Mouse (Mus musculus) CH12F3 (cell line): ENCODE results near the gene Lsm14a.
"Not testable (repeated sequence)": the region's sequence is repeated elsewhere in the genome, so short reads cannot be mapped to it uniquely, and the experiment has no call there.

Experiments used
- in situ Hi-C: fragments of 300-500 bp; cut with MboI; formaldehyde crosslinking; loops from 2 replicates; pipeline ENCODE4 v1.14.3; 2020; ENCODE audit warnings: low sequenced_read_pairs

Gene Lsm14a

DNA sequence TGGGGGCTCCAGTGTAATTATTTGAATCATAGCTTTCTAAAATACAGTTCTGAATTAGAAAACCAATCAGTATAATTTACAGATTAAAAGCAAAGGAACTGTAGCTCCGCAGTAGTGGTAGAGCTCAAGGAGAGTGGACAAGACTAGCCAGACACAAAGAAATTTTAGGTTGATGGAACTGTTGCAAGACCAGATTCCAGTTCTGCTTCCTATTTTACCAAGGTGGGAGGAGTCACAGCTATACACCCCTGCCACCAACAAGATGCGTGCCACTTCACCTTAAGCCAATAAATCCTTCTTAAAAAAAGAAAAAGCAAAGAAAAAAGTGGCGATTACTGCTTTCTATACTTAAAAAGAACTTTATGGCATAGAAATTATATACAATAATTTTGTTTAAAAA is 12.8 kb downstream of the Lsm14a start:
- in situ Hi-C loops, result no loop called here

DNA sequence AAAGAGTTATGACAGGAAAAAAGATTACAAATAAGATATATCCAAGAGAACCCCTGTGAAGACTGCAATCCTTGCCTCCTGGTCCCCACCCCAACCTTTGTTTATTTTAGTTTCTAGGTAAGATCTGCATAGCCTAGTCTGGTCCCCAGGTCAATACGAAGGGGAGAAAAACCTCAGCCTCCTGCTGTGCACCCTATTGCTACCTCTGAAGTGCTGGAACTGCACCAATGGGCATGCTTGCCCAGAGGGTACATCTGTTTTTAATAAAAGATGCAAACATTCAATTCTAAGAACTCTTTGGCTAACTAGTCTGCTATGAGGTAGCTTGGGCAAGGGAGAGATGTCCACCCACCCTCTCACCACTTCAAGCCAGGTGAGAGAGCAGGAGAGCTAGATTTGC is 19.2 kb downstream of the Lsm14a start:
- in situ Hi-C loops, result no loop called here

DNA sequence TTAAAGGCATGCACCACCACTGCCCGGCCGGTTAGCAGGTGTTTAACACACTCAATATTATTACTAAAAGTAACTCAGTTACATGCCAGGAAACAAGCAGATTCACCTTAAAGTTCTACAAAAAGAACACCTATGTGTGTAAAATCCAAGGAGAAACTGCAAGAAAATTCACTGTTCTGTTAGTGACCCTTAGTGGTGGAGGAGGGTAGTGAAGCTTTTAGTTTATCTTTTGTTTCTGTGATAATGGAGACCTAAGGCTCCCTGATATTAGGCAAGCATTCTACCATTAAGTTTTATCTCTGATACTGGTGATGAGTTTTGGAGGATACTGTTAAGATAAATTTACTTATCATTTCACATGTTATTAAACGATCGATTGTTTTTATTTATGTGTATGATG is 37.5 kb downstream of the Lsm14a start:
- in situ Hi-C loops, result no loop called here

DNA sequence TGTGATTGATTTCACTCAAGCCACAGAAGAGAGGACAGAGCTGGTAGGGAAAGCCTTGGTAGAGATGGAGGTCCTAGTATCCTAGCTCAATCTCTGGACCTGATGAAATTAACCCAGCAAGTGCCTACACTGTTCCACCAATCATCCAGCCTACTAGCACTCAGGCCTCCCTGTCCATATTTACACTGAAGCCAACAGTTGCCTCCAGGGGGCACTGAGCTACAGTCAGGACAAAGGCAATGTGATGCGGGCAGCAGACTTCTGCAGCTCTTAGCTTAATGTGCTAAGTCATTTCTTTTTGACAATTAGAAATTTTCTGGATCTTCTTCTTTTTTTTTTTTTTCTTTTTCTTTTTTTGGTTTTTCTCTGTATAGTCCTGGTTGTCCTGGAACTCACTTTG is 41.1 kb downstream of the Lsm14a start:
- in situ Hi-C loops, result no loop called here

DNA sequence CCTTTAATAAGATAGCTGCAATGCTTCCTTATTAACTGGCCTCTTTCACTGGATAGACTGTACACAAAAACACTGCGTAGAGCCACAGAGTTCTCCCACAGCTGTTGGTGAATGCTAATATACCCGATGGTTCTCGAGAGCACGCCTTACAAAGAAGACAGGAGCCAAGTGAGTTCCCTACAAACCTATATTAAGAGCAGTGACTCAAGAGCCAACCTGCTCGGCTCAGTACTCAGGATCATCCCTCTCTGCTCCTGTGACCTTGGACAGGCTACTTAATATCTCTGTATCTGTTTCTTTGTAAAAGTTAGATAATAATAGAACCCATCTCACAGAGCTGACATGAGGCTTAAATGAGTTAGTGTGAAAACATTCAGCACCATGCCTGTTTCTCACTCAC is 42.9 kb downstream of the Lsm14a start:
- in situ Hi-C loops, result no loop called here

DNA sequence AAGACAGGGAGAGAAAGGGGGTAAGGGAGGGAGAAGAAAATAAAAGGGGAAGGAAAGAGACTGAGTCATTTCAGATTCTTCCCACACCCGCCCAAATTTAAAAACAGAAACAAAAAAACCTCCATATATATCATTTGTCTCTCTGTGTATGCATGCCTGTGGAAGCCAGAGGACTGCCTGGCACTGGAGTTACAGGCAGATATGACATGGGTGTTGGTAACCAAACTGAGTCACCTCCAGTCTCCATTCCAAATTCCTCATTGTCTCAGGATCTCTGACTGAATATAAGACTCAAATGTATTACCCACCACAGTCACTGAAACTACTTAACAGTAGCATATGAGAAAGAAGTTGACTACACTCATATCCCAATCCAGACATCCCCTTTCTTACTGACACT is 45.1 kb downstream of the Lsm14a start:
- in situ Hi-C loops, result loop anchor here (10.0 kb wide), 1 partner anchor 93 kb away; the partner anchor contains the start of gene Gm6096

DNA sequence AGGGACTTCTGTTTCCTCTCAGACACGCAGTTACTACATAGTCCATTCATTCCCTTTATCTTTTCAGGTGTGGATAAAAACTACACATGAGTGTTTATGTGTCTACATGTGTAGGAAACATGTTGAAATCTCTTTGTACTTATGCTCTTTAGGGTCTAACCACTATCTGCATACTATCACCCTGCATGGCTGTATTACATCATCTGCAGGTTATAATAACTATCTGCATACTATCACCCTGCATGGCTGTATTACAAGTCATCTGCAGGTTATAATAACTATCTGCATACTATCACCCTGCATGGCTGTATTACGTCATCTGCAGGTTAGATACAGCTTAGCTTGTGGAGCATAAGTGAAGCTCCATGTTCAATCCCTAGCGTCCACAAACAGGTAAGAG is 46.1 kb downstream of the Lsm14a start:
- in situ Hi-C loops, result loop anchor here (10.0 kb wide), 1 partner anchor 92 kb away; the partner anchor contains the start of gene Gm6096

DNA sequence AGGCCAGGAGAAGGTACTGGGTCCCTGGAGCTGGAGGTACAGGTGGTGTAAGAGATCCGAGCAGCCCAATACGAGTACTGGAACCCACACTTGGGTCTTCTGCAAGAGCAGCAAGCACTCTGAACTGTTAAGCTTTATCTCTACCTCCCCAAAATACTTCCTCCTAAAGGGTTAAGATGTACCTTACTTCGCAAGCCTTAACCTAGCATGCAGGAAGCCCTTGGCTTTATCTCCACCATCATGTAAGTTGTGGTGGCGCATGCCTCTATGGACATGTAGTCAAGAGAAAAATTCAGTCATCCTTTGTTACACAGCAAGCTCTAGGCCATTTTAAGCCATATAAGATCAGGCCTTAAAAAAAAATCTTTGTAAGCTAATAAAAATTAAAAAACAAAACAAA is 46.6 kb downstream of the Lsm14a start:
- in situ Hi-C loops, result loop anchor here (10.0 kb wide), 1 partner anchor 92 kb away; the partner anchor contains the start of gene Gm6096

DNA sequence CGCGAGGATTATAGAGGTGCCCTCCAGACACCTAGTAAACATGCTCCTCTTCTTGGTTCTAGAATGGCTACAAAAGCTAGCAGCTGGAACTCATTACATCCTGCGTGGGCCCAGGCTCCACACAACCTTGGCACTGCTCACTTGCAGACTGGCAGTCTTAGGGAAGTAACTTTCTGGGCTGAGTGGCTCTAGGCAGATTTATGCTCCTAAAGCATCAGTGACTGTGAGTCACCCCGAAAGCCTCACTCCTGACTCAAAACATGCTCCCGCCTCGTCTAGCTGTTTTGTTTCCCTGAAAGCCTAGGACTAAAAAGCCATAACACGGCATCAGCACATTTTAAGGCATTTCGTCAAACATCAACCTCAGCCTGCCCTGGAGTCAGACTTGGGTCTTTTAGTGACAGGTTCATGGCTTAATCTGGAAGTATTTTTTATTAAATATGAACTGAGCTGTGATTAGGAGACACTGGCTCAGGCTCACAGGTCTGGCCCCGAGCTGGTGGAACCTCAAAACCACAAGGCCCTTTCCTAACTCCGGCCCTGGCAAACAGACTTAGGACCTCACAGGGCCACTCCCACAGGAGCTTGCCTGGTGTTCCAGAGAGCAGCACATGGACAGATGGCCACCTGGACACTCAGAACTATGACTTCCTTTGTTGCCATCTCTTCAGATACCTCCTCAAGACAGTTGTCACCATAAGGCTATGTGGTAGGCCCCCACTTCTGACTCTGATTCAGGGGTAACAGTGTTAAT is 50.9 kb downstream of the Lsm14a start:
- in situ Hi-C loops, result loop anchor here (10.0 kb wide), 1 partner anchor 87 kb away; the partner anchor contains the start of gene Gm6096

DNA sequence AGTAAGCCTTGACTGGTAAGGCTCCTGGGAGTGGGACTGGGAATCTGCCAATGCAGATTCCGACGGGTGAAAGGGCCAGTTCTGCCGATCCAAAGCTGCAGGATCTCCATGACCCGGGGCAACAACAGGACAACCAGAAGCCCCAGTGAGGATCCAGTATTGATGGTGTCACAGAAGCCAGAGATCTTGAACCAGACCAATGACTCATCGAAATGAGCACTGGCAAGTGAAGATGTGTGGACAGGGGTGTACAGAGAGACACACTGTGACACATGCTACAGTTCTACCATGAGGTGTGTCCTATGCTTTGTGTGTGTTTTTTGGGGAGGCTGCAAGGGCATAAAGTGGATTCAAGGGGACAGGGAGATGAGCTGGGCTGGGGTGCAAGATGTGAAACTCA is 52.3 kb downstream of the Lsm14a start:
- in situ Hi-C loops, result loop anchor here (10.0 kb wide), 1 partner anchor 86 kb away; the partner anchor contains the start of gene Gm6096

DNA sequence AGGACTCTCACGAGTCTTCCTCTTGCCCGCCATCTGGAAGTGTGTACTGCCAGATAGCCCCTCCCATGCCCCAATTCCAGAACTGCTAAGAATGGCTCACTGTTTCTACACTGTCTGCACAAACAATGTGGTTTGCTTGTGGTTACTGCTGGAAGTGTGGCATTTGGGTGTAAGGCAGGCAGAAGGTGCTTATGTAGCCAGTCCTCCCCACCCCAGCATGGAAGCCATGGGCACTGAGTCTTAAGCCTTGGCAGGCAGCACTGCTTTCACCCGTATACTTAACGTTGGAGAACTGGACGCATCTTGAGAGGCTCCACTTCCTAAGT is 54.0 kb downstream of the Lsm14a start:
- in situ Hi-C loops, result no loop called here

DNA sequence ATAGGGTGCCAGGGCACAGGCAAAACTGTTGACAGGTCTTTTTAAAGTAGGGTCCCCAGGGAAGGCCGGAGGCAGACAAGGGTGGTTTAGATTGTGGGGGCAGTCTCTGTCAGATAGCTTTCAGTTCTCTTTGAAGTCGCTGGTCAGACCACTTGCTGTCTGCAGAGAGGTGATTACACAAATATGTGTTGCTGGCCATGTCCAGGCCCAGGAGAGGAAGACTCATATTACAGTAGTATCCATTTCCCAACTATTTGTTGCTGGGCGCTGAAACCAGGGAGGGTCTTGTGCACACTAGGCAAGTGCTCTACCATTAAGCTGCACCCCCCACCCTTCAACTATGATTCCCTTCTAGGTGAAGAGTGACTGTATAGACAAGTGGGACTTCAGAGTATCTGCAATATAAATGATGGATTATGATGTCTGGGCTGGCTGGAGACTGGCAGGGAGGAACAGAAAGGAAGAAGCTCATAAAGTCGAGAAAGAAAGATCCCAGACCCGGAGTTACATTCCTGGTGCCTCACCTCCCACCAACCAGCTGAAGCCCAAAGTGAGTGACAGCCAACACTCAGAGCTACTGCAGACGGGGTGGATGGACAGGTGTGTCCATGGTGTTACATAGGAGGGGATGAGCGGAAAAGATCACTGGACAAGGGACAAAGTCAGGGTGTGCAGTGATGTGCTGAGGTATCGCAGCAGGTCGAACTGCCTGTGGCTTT is 54.5 kb downstream of the Lsm14a start:
- in situ Hi-C loops, result no loop called here

DNA sequence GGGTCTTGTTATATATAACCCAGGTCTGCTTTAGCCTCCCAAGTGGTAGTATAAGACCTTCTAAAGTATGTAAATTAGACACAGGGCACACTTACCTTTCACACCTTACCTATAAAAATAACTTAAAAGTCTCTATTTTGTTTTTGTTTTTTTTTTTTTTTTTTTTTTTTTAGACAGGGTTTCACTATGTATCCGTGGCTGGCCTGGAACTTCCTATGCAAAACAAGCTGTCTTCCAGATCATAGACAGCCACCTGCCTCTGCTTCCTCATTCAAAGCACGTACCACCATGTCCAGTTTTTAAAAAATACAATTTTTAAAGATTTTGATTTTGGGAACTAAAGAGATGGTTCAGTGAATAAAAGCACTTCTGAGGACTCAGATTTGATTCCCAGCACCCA is 55.8 kb downstream of the Lsm14a start:
- in situ Hi-C loops, result no loop called here

DNA sequence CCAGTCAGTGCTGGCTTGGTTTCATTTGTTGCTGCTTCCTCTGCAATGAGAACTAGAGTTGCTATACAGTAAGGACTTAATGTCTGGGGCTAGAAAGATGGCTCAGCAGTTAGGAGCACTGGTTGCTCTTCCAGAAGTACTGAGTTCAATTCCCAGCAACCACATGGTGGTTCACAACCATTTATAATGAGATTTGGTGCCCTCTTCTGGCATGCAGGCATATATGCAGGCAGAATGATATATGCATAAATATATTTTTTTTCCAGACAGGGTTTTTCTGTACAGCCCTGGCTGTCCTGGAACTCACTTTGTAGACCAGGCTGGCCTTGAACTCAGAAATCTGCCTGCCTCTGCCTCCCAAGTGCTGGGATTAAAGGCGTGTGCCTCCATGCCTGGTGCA is 56.6 kb downstream of the Lsm14a start:
- in situ Hi-C loops, result not testable (repeated sequence)

DNA sequence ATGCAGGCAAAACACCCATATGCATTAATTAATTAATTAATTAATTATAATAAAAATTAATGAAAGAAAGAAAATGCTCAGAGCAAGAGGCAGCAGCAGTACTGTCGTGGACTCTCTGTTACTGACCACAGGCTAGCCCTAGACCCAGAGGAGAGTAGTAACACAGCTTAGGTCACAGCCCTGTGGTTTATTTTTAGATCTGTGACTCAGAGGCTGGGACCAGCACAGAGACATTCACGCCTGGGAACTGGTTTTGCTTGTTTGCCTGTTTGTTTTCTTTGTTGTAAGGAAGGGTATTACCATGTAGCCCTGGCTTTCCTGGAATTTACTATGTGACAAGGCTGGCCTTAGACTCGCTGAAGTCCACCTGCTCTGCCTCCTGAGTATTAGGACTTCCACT is 65.6 kb downstream of the Lsm14a start:
- in situ Hi-C loops, result no loop called here

DNA sequence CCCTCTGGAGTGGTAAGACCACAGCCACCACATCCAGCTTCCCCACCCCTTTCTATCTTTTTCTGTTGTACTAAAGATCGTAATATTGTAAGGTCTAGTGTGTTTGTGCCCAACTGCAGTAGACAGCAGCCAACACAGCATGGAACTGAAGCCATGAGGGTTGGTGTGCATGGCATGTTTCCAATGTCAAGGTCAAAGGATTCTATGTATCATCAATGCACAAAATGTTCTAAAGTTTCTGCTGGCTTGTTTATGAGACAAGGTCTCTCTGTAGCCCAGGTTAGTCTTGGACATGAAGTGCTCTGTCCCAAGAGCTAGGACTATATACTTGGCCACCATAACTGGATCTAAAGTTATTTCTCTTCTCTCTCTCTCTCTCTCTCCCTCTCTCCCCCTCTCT is 68.3 kb downstream of the Lsm14a start:
- in situ Hi-C loops, result no loop called here

DNA sequence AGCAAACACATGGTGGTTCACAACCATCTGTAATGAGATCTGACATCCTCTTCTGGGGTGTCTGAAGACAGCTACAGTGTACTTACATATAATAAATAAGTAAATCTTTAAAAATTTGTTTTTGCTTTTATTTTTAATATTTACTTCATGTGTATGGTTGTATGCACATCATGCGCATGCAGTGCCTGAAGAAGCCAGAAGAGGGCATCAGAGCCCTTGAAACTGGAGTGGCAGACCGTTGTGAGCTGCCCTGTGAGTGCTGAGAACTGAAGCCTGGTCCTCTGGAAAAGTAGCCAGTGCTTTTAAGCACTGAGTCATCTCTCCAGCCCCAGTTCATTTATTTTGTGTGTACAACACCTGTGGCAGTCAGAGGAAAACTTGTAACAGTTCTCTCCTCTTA is 69.1 kb downstream of the Lsm14a start:
- in situ Hi-C loops, result no loop called here

DNA sequence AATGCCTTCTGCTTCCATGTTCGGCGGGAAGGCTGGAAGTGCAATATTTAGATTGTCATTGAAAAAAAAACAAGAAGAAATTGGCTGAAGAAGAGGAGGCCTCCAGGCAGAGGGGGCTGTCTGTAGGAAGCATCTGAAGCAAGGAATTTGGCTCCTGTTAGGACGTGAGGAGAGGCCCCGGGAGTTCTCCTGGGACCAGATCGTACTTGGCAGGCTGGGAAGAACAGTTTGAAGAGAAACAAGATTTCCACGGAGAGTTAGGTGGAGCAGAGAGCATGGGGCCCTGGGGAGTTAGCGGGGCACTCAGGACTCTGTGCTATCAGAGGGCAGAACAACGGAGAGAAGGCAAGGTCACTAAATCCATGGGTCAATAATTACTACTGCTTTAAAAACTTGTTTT is 69.8 kb downstream of the Lsm14a start:
- in situ Hi-C loops, result no loop called here

DNA sequence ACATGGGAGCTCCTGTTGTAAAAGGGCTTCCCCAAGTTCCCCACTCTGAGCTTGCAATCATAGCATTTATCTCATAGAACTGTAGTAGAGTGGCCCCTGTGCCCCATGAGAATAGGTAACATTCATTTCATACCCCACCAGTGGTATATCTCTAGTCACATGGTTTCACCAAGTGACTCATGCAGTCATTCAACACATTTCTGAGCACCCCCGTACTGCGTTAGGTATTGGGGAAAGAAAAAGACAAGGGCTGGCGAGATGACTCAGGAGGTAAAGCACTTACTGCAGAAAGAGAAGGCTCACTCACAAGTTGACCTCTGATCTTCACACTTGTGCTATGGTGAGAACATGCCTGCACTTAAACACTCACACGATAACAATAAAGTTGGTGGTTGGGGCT is 71.2 kb downstream of the Lsm14a start:
- in situ Hi-C loops, result no loop called here

DNA sequence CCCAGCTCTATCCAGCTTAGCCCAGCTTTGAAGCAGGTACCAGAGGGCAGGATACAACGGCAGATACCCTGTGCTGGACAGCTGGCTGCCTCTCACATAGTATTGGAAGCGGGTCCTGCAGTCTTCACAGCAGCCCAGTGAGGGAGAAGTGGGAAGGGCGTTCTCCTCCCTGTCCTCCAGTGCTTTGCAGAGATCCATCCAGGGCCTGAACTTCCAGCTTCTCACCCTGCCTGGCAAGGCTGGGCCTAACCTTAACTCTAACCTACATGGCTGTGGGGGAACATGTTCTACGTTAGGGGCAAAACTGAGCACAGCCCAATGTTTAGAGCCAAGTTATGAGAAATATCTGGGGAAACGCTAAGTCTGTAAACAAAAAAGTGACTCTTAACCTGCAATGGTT is 72.0 kb downstream of the Lsm14a start:
- in situ Hi-C loops, result no loop called here

DNA sequence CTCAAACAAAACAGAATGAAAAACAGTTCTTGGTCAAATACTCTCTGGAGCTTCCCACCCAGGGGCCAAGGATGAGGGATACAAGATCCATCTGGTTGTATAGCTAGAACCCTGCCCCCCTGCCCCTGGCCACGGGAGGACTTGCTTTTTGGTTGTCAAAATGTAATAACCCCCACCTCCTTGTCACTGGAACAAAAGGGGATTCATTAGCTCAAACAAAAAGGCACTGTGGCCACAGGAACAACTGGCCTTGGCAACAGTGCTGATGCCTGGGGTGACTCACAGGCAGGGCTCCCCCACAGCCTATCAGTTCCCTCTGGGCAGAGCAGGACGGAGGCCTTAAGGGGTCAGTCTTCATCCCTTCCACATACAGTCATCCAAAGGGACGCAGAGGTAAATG is 73.2 kb downstream of the Lsm14a start:
- in situ Hi-C loops, result no loop called here

DNA sequence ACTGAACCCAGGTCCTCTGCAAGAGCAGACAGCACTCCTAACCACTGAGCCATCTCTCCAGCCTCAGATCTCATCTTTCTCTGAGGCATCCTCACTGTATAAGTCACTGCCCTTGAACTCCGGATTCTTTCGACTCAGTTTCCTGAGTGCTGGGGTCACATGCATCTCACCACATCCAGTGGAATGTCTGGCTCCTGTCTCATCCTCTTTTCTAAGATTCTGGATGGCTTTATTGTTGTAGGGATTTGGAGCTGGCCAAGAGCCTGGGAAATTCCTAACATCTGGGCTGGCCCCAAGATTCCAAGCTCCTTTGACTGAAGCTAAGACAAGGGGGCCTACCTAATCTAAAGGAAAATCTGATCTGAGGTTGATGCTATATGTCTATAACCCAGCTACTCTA is 74.0 kb downstream of the Lsm14a start:
- in situ Hi-C loops, result no loop called here
